Mouse (Mus musculus): ENCODE measurements around the gene Rasgrp1.

Rasgrp1 gene

DNA sequence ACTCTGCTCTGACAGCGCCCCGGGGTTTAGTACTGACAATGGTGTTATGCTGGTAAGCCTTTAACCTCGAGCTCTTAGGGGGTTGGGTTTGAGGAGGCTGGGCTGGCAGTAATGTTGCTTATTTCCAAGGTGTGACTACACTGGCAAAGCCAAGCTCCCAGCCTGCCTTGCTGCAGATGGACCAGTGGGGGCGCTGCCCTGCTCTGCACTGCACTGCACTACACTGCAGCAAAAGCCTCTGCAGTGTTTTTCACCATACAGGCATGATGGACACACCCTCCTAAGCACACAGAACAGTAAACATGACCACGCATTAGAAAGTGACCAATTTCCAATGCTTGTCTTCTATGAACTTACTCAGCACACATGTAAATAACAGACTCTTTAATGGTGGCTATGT is 11.2 kb downstream of the Rasgrp1 start:
- DNase-seq (ENCODE audit: low read depth): no peak

DNA sequence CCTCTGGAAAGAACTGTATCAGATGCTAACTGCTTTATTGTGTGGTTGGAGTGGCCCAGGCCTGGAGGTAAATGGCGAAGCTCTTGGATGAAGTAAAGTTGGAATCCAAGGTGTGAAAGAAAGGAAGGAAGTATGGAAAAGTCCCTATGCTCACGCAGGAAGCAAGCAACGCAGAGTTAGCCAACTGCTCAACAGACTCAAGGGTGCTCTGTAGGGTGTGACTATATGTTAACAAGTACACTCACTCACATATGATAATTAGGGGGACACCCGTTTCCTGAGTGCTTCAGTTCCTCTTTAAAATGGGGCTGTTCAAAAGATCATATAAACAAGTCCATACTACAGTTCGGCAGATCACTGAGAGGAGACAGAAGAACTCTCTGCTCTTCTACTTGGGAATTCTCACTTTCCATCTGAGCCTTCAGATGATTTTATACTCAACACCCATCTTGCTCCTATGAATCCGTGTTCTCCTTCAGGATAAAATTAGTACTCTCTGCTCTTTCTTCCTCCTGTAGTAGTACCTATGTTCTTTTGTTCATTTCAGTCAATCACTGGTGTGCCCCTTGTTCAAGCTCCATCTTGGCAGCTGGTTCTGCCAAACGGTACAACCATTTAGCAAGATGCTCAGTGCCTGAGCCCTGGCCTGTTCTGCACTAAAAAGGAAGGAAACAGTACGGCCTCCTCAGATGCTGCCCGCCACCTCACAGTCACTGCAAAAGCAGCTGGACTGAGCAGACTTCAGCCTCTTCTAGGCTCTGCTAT is 14.1 kb downstream of the Rasgrp1 start:
- DNase-seq (ENCODE audit: low read depth): no peak

DNA sequence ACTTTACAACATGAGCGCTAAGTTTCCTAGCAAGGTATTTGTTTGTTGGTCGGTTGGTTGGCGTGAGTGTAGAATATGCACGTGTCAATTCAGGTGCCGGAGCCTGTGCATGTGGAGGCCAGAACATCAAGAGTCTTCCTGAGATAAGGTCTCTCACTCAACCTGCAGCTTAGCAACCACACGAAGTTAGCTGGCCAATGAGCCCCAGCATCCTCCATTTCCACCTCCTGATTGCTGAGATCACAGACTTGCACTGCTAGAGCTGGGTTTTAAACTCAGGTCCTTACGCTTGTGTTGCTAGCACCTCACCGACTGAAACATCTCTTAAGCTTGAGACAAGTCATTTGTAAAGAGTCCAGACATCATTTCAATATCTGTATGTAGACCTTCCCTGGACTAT is 20.4 kb downstream of the Rasgrp1 start:
- DNase-seq (ENCODE audit: low read depth): no peak

DNA sequence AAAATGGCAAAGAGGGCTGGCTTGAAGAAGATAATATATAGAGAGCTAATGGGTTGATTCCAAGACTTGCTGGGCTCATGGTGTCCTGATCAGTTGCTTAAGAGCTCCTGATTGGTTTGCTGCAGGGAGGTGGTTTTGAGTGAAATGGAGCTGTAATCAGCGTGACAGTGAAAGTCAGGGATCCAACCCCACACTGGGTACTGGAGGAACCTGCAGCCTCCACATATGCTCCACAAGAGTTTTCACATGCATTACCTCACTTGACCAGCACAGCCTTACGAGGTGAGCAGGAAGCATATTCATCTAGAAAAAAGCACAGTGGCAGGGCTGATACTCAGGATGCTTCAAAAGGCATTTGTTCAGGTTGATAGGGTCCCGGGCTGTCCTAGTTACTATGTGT is 21.6 kb downstream of the Rasgrp1 start:
- no peak for DNase-seq (ENCODE audit: low read depth)

DNA sequence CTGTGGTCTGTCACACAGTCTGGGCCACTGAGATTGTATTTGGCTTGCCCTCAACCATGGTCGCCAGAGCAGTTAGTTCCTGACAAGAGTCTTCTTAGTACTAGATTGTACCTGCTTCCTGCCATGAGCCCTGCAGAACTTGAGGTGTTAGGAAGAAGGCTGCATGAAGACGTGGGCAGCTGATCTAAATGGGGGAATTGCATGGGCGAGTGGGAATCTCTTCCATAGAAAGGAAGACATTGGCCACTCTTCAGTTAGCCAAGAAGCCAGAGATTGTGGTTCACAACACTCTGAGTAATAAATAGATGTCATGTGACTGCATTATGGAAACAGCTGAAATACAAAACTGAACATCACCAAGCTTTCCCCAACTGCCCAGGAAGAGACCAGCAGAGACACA is 23.8 kb downstream of the Rasgrp1 start:
- no peak for DNase-seq (ENCODE audit: low read depth)

DNA sequence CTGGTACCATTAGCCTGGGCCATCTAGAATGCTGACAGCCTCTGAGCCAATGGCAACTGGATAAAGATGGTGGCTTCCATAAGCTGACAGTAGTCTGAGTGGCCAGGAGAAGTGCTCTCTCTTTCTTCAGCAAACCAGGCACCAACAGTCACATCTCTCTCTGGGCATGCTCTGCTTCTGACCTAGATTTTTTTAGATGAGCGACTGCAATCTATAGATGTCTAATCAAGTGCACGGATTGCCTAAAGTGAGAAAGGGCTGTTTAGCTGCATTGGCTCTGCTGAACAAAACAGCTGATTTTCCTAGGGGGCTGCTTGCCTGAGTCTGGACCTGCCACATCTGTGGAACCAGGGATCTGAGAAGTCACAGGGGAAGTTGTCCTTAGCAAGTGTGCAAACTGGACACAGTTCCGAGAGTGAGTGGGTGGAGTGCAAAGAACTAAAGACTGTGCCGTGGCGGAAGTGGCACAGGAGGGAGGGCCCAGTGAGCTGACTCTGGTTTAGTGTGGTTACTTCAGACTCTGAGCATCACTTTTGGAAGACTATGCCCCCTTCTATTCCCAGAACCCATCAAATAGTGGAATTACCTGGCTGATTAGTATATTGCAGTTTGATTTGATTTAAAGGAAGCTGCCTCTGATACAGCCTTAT is 29.1 kb downstream of the Rasgrp1 start:
- no peak for DNase-seq (ENCODE audit: low read depth)

DNA sequence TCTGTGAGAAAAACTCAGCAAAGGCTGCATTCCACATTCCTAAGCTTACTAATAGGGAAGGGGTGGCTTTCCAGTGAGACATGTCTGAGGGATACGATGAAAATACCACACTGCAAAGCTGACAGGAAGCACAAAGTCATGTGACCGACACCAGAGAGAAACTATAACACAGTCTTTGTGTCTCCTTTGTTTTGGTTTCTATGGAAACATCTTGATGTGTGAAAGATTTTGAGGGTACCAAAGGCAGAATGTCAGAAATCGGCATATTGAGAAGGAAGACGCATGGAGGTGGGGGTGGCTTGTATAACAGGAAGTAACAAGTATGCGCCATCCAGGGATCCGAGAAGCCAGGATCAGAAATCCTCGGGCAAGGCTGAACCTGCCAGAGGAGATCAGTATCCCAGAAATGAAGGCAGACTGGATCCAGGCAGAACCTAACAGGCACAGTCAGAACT is 30.3 kb downstream of the Rasgrp1 start:
- DNase-seq (ENCODE audit: low read depth): no peak

DNA sequence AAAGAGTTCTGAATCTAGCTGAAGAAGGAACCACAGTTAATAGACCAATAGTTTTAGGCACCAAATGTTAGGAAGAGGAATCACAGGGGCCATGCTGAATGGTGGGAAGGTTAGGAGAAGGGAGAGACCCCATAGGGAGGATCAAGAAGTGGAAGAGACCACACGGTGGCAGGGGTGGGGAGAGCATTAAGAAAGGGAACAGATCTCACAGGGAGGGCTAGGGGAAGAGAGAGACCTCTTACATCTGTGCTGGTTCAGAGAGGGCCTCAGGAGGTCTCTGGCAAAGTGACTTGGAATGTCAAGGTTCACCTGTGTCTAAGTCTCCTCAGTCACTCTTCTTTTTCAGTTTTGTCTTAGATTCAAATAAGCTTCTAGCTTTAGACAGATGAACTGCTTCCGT is 30.8 kb downstream of the Rasgrp1 start:
- DNase-seq (ENCODE audit: low read depth): no peak

DNA sequence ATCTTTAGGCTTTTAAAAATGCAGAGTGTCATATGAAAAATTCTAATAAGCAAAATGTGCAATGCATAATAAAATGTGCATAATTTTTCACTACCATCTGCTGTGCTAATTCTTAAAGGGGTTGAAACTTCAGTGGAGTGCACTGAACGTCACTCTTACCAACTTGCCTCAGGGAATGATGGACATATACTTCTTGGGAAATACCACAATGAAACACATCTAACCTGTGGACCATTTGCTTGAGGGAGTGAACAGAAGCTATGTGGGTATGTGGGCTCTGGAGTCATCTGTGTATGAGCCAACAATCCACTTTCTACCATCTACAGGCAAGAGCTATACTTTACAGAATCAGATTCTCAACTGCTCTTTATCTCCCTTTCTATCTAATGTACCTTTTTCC is 31.5 kb downstream of the Rasgrp1 start:
- DNase-seq (ENCODE audit: low read depth): no peak

DNA sequence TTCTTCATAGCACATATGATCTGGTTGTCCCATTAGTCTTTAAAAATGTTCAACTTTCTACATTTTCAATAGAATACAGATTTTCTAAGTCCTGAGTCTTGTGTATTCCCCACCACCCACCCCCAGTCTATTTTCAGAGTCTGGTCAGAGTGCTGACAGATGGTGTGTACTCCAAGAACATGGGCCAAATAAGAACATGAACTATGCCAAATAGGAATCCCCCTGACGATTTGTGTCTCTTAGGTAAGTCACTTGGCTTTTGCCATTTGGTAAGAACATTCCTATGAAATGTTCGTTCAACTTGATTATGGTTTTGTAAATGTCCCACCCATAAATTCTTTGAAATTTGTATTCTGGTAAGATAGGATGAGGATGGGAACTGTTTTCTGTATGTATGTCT is 33.8 kb downstream of the Rasgrp1 start:
- DNase-seq (ENCODE audit: low read depth): no peak

DNA sequence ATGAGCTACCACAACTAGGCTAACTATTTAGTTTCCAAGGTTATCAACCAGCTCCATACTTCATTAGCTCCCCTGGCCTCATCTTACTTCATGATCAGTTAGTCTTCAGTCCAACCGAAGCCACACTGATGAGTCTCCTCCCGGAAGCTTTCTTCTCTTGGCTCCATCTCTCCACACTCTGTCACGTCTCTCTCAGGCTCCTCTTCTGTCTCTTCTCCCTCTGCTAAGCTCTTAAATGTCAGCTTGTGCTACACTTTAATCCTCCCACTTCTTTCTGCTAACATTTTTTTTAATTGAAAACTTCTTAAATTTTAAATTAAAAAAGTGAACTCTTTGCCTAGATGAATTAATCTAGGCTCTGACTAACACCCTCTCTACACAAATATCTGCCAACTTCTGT is 34.8 kb downstream of the Rasgrp1 start:
- DNase-seq (ENCODE audit: low read depth): no peak

DNA sequence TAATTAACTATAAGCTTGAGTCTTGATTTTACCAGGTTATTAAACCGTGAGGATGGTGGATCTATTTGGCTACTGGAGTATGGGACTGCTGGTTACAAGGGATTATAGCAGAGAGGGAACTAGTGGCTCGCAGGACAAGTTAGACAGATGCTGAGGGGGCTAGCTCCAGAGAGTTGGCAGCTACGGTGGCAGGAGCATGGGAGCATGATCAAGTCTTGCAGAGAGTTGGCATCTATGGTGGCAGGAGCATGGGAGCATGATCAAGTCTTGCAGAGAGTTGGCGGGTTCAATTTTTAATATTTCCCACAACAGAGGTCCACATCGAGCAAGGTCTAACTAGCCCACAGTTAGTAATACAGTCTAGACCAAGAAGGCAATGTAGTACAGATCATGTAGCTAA is 37.9 kb downstream of the Rasgrp1 start:
- DNase-seq (ENCODE audit: low read depth): no peak

DNA sequence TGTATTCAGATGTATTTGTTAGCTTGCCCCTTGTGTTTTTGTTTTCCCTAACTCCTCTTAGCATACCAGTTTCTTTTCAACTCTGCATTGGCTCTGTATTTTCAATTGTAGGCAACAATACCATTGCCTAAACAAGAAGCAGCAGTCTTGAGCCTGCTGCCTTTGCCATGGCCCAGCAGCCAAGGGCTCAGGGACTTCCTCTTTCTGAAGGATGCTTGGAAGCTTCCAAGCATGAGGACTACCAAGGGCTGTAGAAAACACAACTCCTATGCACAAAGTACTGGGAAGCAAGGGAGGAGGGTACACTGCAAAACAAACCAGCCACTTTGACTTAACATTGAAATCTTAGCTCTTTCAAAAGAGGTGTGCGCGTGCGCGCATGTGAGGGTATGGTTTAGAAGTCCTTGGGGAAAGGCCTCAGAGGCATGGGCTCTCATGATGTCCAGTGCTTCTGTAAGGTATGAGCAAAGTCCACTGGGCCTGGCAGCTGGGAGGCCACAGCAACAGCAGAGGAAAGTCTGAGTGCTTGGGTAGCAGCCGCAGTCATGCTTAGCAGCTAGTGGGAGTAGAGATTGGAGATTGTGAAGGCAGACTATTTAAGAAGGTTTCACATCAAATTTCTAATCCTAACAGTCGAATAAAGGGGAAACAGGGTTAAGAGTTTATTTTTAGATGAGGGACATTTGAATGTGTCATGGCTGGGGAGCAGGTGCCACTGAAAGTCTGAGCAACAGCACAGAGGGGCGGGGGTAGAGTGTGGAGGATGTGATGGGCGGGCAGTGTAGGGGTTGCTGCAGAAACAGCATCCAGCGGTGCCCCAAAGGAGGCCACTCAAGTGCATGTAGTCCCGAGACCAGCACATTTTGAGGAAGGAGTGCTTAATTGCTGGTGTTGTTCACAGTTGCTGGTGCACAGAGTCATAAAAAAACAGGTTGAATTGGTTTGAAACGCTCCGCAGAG is 39.1 kb downstream of the Rasgrp1 start:
- no peak for DNase-seq (ENCODE audit: low read depth)

DNA sequence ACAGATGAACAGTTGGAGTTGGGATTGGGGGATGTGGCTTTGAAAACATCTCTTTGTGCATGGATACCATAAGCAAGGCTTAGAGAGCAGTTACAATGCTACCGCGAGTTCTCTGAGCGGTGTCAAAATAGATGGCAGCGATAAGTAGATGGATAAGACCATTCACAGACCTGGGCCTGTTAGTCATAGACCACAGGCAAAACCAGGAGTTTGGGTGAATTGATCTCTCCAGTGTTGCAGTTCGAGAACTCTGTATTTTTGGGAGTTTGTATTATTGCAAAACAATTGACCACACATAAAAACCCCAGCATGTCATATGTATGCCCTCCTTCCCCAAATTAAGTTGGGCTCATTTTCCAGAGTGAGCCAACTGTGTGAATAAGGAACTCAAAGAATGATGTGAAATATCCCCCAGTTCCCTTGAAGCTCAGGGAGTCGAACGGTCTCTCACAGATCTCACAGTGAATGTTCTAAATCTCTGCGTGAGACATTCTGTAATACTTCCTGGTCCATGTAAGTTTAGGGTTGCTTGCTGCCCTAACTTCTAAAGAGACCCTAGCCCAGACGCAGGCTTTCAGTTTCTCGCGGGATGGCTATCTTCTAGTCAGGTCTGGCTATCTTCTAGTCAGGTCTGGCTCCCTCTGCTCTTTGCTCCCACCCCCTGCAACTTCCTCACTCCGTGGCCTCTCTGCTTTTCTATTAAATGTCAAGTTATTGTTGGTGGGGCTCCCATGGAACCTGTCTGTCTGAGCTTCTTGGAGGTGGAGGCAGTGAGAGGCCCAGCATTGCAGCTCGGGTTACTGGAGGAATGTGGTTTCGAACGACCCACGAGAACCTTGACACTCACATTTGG is 43.0 kb downstream of the Rasgrp1 start:
- DNase-seq (ENCODE audit: low read depth): no peak

DNA sequence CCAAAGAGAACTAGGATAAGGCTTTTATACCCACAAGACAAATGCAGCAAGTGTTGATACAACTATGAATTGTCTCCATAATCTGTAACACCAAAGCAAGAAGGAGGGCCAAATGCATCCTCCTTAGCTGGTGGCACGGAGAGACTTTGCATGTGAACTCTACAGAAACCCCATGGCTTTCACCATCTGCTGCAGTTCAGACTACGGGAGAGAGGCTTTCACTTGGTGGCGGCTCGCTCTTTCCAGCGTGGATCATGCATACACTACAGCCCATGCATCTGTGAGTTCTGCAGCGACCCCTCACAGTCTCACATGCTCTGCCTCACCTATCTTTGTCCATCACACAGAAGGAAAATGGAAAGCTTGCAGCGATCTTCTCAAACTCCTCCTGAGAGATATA is 54.5 kb downstream of the Rasgrp1 start:
- DNase-seq (ENCODE audit: low read depth): no peak

DNA sequence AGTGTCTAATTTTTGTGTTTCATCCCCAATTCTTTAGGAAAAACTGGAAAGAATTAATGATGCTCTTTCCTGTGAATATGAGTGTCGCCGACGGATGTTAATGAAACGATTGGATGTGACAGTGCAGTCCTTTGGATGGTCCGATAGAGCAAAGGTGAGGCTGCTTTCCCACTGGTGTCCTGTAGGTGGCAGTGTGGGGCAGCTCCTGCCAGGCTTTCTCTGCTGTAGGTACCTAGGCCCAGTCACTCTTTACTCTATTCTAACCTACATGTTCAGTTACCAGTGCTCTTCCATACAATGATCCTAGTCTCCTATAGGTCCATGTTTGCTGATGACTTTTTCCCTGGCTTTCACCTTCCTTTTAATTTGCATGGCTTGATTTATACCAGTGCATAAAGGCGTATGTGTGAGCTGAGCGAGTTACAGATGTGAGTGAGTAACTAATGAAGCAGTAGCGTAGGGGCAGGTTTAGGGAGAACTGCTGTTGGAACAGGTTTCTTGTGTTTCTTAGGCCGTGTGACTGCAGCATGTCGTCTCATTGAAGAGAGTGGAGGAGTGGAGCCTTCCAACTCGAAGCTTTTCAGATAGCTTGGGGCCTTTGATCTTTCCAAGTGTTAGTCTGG is 78.9 kb downstream of the Rasgrp1 start:
- DNase-seq (ENCODE audit: low read depth): peak; percentile 26

DNA sequence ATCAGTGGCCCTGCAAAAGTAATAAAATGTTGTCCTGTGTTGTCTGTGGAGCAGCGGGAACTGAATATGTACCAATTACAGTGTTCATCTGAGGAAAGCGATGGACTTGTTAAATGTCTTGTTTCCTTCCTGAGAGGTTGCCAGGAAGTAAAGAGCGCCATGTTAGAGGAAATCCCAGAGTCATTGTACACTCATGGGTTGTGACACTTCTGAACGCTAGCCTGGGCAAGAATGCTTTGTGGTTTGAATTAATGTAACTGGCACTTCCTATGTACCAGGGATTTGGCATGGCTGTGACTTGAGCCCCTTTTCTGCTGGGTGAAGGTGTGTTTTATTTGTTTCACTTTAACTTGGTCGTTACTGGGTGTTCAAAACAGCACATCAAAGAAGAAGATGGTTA is 80.6 kb downstream of the Rasgrp1 start:
- DNase-seq (ENCODE audit: low read depth): no peak

DNA sequence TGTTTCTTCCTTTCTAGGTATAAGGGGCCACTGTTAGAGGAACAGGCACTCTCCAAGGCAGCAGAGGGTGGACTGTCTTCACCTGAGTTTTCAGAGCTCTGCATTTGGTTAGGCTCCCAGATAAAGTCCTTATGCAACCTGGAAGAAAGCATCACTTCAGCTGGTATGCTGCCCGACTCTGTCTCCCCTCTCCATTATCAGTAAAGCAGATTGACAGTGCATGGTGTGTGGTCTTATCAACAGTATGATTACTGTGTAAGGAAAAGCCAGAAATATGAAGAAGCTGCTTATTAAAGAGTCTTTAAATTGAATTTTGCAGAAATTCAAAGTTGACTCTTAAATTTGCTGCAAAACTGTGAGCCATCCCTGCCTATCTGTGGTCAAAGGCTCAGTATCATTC is 85.2 kb downstream of the Rasgrp1 start:
- DNase-seq (ENCODE audit: low read depth): no peak

DNA sequence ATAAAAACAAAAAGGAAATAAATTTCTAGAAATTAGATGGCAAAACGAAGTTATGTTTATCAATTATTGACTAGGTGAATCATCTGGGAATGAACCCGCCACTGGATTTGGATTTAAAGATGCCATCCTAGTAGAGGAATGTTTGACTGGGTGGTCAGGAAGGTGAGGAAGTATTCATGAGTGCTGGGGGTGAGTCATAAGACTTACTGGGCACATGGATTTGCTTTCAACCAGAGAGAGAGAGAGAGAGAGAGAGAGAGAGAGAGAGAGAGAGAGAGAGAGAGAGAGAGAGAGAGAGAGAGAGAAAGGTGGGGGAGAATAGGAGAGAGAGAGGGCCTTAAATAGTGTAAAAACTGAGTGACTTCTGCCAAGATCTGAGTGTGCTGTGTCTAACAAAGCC is 87.4 kb downstream of the Rasgrp1 start:
- no peak for DNase-seq (ENCODE audit: low read depth)

DNA sequence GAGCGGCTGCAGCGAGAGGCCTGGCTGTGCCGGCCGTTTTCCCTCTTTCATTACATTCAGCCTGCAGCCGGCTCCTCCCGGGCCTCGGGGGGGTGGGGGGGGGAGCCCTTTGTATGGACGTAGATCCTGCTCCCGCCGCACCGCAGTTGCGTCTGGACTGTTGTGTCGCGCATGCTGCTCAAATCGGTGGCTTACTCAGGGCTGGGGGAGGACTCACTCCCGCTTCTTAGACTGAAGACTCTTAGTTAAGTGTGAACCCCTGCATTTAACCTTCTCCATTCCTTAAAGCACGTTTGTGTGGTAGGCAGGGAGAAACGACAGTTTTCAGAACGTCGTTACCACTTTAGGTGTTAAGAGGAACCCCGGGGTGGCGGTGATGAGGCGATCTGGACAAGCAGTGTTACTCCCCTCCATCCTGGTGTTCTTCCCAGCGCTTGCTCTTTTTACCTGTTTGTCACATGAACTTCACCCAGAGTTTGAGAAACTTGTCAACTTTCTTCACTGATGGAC is 92.7 kb downstream of the Rasgrp1 start:
- peak; percentile 26 for DNase-seq (ENCODE audit: low read depth)
